Mouse (Mus musculus) kidney, postnatal 4 days (tissue): ENCODE results near the gene Krt42.
"Not testable (repeated sequence)": the region's sequence is repeated elsewhere in the genome, so short reads cannot be mapped to it uniquely, and the experiment has no call there.

ENCODE experiments used
- DNase-seq, 2 experiments: peaks; one replicate each; pipeline ENCODE4 v3.0.0; 2021; ENCODE audit warnings: mixed read lengths in 2 of 2

Gene Krt42

GRCm38 (mm10) chr11:100269821-100270332, at the start of gene Krt42:
Gene Krt42 (minus strand): TSS chr11:100269871.
- DNase-seq = no peak

GRCm38 (mm10) chr11:100318529-100319451, 49.1 kb upstream of the Krt42 start:
- no peak for DNase-seq

DNA sequence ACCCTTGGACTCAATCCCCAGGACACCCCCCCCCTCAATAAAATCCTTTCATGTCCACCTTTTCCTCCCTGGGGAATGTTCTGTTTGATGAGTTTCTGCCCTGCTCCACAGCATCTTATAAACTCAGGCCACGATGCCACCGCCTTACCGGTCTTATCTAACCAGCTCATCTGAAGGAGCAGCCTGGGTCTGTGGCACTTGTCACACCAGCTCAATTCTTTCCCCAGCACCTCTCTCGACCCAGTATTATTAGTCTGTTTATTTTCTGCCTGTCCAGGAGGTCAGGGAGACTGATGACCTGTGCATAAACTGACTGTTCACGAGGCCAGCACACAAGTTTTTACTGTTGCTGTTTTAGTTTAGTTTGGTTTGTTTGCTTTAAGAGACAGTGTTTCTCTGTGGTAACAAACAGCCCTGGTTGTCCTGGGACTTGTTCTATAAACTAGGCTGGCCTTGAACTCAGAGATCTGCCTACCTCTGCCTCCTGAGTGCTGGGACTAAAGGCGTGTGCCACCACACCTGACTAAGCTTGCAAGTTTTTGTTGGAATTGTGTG, 48.2 kb upstream of the Krt42 start:
- no peak for DNase-seq

DNA sequence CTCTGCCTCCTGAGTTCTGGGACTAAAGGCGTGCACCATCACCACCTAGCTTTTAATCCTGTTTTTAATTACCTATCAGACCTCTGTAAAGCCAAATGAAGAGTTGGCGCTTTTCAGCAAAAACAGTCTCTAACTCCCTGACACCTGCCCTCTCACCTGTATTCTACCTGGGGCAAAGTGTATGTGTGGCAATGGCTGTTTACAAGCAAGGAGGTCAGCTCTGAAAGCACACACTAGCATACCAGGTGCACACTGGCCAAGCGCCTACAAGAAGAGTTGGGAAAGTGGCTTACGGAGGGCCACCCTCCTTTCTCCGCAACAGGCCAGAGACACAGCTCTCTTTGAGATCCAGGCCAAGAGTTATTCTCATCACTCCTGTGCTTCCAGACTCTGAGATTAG, 45.8 kb upstream of the Krt42 start:
- no peak for DNase-seq

DNA sequence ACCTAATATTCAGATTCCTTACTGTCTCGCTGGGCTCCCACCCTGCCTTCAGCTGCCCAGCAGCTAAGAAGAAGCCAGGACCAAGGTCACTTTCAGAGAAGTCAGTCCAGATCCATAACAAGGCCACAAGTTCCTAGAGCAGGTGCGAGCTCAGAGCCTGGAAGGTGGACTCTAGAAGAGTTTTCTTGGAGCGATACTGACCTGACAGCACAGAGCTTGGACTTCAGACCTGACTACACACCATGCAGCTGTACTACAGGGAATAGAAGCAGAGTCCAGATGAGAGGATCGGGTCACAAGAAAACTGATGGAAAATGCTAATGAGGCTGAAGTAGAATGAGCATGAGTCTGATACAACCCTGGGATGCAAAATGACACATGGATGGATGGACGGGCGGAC, 43.8 kb upstream of the Krt42 start:
- no peak for DNase-seq

DNA sequence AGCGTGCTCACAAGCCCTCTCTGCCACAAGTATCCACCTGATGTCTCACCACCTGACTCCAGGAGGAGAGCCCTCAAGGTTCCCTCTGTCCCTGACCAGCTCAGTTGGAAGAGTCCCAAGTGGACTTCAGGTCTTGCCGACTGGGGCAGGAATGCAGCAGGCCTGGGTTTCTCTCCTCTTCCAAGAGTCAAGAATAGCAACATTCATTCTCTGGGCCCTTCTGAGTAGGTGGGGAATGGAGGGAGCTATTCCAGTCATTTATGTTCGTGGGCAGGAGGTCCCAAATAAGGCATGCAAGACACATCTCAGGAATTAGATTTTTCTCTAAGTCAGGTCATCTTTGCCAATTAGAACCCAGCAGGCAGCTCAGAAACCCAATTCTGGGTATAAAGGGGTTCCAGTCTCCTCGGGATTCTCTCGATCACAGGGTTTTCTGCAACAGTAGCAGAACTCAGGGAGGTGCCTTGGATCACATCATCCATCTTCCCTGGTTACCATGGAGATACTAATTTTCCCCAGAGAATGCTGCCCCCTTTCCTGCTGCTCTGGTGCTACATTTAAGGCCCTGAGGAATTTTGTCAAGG, 42.5 kb upstream of the Krt42 start:
- DNase-seq = peak in 1 of 2 experiments; percentile 45

GRCm38 (mm10) chr11:100311656-100312055, 42.0 kb upstream of the Krt42 start:
- no peak for DNase-seq

DNA sequence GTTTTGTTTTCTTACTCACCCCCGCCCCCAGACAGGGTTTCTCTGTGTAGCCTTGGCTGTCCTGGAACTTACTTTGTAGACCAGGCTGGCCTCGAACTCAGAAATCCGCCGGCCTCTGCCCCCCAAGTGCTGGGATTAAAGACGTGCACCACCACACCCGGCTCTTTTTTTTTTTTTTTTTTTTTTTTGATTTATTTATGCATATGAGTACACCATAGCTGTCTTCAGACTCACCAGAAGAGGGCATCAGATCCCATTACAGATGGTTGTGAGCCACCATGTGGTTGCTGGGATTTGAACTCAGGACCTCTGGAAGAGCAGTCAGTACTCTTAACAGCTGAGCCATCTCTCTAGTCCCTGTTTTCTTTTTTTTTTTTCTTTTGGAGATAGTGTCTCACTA, 39.0 kb upstream of the Krt42 start:
- DNase-seq = not testable (repeated sequence)

DNA sequence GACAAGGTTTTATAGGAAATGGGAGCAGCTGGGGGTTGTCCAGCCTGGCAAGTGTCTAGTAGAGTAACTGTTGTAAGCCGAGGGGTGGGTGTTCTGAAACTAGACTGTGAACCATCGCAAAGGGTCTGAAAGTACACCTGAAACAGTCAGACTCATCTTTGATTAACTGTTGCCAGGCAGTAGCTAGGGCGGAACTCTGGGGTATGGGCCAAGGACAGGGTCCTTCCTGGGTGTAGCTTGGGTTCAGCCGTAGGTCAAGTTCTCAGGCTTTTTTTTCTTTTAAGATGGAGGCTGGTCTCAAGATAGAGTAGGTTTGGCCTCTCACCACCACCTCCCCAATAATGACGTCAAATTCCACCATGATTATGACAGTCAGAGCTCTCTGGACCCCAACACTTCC, 38.2 kb upstream of the Krt42 start:
- no peak for DNase-seq

DNA sequence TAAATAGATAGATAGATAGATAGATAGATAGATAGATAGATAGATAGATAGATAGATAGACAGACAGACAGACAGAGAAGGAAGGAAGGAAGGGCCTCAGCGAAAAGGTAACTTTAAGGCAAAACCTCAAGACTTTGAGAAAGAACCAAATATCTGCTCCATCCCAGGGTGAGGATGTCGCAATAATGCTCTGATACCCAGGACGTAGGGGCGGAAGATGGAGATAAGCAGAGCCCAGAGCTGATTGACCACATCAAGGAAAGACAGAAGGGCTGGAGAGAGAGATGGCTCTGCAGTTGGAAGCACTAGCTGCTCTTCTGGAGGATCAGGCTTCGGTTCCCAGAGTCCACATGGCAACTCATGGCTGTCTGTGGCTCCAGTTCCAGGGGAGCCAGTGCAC, 31.6 kb upstream of the Krt42 start:
- no peak for DNase-seq

DNA sequence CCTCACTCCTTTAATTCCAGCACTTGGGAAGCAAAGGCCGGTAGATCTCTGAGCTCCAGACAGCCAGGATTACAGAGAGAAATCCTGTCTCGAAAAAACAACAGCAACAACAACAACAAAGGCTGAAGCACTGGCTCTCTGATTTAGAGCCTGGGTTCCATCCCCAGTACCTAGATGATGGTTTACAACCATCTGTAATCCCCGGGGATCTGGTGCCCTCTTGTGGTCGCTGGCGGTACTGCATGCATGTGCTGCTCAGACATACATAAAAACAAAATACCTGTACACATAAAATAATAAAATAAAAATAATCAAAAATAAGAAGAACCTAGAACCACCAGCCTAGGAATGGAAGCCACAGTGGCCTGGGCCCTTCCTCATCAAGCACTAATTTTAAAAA, 30.6 kb upstream of the Krt42 start:
- DNase-seq = peak; percentile 78 to 81

GRCm38 (mm10) chr11:100298274-100299036, 28.8 kb upstream of the Krt42 start:
- peak; percentile 92 to 93 for DNase-seq

DNA sequence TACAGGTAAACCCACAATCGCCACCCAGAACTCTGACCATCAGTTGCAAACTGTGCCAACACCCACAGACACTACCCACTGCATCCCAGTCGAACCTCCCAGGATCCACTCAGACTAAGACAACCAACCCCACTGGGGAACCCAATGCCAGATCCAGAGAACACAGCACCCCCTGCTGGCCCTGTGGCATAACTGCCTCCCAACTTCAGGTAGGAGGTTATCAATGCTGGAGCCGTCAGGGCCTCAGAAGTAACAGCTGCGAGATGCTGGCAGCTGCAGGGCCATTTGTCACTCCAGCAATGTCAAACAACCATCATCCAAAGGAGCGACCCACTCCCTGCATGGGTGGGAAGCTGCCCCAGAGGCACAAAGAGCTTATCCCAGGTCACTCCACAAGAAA, 28.1 kb upstream of the Krt42 start:
- DNase-seq = peak in 1 of 2 experiments; percentile 31

DNA sequence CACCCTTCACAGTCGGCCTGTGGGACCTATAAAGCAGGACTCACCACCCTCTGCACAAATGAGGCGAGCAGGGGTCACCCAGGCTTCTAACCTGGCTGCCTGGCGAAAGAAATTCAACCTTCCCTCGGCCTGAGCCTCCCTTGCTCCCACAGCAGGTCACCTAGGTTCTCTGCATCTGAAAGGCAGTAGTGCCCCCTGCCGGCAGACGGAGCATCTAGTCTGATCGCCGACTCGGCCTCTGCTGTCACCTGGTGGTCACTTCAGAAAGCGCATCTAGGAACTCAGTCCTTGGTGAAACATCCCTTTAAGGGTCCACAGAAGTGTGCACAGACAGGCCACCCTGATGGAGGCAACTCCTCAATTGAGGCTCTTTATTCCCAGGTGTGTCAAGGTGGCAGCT, 25.6 kb upstream of the Krt42 start:
- peak; percentile 92 to 93 for DNase-seq

DNA sequence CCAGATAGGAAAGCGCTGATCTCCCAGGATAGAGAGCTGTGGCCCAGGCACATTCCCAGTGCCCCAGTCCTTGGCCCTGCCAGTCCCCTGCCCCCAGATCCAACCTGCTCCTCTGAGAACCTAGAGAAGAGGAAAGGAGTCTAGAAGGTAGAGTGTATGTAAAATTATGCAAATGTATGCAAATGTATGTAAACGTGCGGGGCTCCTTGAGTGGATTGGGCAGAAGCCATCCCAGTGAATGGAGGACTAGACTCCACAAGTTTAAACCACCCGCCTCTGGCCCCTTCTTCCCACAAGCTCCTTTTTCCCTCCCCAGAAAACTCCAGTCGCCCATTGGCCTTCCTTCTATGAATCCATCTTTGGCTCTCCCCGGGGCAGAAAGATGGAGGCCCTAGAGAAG, 23.2 kb upstream of the Krt42 start:
- no peak for DNase-seq

DNA sequence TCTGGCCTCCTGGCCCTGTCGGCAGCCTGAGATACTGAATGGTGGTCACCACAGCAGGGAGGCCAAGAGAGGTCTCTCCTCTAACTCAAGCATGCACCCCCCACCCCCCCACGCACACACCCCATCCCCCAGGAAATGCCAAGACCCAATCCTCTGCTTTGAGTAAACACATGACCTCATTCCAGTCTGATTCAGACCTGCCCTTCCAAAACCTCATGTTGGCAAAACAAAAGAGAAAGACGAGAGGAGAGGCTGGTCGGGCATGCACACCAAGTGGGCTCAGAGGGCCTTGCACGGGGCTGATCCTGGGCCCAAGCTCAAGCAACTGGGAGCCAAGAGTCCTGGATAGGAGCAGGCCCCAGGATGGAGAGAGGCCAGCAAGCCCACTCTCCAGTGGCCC, 20.6 kb upstream of the Krt42 start:
- DNase-seq = no peak

- no peak for DNase-seq
Measured at GRCm38 (mm10) chr11:100288942-100289341, 19.3 kb upstream of the Krt42 start.

DNA sequence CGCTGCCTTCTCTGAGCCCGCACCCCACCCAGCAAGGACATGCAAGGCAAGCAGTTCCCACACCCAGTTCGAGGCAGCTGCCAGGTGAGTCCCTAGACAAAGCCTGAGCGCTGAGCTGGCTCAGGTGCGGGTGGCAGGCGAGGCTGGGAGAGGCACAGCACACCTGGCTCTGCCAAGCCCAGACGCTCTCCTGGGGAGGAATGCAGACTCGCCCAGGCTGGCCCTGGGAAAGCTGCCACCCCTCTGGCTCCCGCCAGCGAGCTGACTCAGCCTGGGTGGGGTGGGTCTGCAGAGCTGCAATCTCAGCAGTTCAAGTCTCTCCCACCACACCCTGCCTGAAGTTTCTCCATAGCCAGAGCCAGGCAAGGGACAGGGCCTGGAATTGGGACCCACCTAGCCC, 17.4 kb upstream of the Krt42 start:
- peak; percentile 25 to 46 for DNase-seq

DNA sequence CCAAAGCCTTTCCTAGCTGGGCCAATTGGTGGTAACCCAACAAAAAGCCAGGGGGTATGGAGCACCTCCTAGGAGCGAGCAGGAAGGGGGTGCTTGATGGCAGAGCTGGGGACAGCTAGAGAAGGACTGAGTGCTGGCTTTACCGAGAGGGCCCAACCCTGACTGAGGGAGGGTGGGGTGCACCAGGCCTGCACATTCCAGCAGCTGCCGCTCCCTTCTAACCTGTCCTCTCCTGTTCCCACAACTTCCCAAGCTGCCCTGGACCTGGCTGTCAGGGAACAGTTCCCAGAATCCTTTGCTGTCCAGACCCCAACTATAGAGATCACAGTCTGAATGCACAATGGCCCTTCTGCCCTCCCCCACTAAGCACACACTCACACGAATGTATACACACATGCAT, 15.3 kb upstream of the Krt42 start:
- DNase-seq = no peak

GRCm38 (mm10) chr11:100282549-100282948, 12.9 kb upstream of the Krt42 start:
- peak; percentile 92 to 93 for DNase-seq

DNA sequence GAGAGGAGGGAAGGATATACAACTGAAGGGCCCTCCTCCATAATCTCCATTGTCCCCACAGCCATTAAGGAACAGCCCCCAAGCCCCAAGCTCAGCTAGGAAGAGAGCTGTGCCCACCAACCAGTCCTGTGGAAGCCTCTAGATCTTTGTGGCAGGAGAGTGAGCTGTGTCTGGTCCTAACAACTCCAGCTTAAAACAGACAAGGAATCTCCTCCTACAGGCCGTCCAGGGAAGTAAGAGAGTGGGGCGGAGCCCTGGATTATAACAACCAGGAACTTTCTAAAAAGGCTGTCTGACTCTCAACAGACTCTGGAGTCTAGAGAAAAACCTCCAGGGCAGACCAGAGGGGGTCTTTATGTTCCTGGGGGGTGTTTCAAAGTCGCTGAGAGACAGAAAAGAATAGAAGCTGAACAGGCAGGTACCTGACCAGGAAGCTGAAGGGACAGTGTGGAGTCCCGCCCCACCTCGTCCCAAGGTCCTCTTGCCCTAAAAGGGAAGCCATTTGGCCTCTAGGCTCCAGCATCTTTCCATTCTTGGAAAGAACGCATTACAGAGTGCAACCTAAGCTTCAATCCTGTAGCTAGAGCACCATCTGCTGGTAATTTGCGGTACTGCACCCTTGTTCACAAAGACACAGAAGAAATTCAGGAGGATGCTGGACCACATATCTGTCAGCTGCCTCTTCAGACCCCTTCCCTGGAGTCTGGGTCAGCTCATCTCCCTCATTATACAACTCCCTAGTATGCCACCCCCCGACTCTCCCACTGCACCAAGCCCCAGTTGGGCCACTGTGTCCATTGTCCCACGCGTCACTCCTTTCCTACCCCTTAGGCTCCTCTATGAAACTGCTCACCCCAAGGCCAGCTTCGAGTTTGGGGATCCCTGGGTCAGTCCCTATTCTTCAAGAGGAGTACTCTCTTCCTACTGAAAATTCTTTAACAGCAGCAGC, 12.2 kb upstream of the Krt42 start:
- peak; percentile 91 to 92 for DNase-seq

DNA sequence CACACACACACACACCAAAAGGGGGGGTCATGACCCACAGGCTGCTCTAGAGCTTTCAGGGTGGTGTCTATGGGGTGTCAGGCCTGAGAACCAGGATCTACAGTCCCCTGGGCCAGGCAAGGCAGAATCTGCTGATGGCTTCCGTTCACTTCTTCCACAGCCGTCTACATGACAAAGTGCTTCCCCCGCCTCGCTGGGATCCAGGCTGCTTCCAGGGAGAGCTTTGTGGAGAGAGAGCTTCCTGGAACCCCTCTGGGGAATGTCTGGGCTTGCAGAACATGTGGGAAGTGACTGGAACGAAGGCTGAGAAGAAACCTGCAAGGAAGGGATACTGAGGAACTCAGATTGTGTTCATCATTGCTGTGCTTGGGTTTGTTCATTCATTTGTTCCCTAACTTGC, 9.1 kb upstream of the Krt42 start:
- peak in 1 of 2 experiments; percentile 18 for DNase-seq
